Mouse (Mus musculus): ENCODE measurements around the gene Gm49355. TPM values are rescaled to one million over a fixed set of nuclear protein-coding genes. Genes with fewer than 3 reads are reported as not detected.

Gene Gm49355
- polyA plus RNA-seq, 1 experiment from 2014 or later = not detected

GRCm38 (mm10) chr14:12340238-12341074, 56.7 kb downstream of the Gm49355 start:
- H3K27me3 ChIP-seq (replicated peaks; ENCODE audit: control insufficient read depth, insufficient read depth, low read length) = peaks cover 100% of the 10 kb centered on the region
- no peak overlapping the region for H3K4me2 ChIP-seq (ENCODE audit: low read depth, low read length)
- H3K36me3 ChIP-seq (ENCODE audit: control insufficient read depth, insufficient read depth, low read length) = no peaks in the 10 kb centered on the region
- H3K9ac ChIP-seq (ENCODE audit: low read depth, low read length) = no peak overlapping the region
- 3% methylated on average over 19 of the region's 19 CpGs for WGBS
- no peak overlapping the region for H3K27ac ChIP-seq (replicated peaks; ENCODE audit: low read depth, low read length)
- ATAC-seq (ENCODE audit: low read depth) (no peak), DNase-seq (ENCODE audit: low spot score) (no peak)
- H3K9me3 ChIP-seq (ENCODE audit: control insufficient read depth, low read length) = no peaks in the 10 kb centered on the region
- no peaks in the 10 kb centered on the region for H3K4me1 ChIP-seq (ENCODE audit: control insufficient read depth, insufficient read depth, low read length)
- no peak overlapping the region for H3K4me3 ChIP-seq (ENCODE audit: low read depth, low read length)

GRCm38 (mm10) chr14:12341075-12341788, 57.5 kb downstream of the Gm49355 start:
- H3K4me2 ChIP-seq (ENCODE audit: low read depth, low read length) = peak overlapping the region; percentile 21
- no peaks in the 10 kb centered on the region for H3K9me3 ChIP-seq (ENCODE audit: control insufficient read depth, low read length)
- DNase-seq (ENCODE audit: low spot score) (peak; percentile 48), ATAC-seq (ENCODE audit: low read depth) (peak; percentile 16; the same call in 1 of the 2 replicates)
- peaks cover 100% of the 10 kb centered on the region for H3K27me3 ChIP-seq (replicated peaks; ENCODE audit: control insufficient read depth, insufficient read depth, low read length)
- H3K9ac ChIP-seq (ENCODE audit: low read depth, low read length) = no peak overlapping the region
- under 1% methylated on average over 41 of the region's 42 CpGs for WGBS
- no peak overlapping the region for H3K27ac ChIP-seq (replicated peaks; ENCODE audit: low read depth, low read length)
- no peak overlapping the region for H3K4me3 ChIP-seq (ENCODE audit: low read depth, low read length)
- no peaks in the 10 kb centered on the region for H3K36me3 ChIP-seq (ENCODE audit: control insufficient read depth, insufficient read depth, low read length)
- H3K4me1 ChIP-seq (ENCODE audit: control insufficient read depth, insufficient read depth, low read length) = no peaks in the 10 kb centered on the region

DNA sequence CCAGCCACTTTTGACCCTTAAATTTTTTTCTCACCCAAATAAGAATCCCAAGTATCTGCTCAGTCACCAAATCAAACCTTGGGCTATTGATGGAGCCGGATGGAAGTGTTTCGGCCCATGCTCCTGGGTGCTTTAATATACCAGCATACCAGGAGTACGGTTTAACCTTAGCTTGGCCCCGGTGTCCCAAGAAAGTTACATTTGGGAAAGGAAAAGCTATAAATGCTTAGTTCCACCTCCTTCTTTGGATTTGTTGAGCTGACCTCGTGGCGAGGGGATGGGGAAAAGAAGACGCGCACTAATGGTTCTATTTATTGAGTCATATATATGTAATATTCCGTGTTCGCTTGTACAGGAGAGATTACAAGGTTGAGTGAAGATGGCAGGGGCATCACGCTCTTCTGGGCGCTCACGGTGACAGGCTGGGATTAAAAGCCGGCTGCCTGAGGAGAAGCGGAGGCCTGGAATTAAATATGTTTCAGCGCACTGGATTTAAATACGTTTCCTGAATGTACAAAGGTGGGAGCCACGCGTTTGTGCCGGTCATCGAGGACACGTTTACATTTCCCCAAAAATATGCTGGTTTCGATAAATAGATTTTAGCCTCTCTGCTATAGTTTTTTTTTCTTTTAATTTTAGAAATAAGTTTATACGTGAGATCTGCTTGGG, 58.1 kb downstream of the Gm49355 start:
- H3K9ac ChIP-seq (ENCODE audit: low read depth, low read length) = no peak overlapping the region
- H3K4me2 ChIP-seq (ENCODE audit: low read depth, low read length) = no peak overlapping the region
- no peaks in the 10 kb centered on the region for H3K36me3 ChIP-seq (ENCODE audit: control insufficient read depth, insufficient read depth, low read length)
- DNase-seq (ENCODE audit: low spot score) (no peak), ATAC-seq (ENCODE audit: low read depth) (no peak)
- H3K27ac ChIP-seq (replicated peaks; ENCODE audit: low read depth, low read length) = no peak overlapping the region
- WGBS = 3% methylated on average over 24 of the region's 24 CpGs
- H3K9me3 ChIP-seq (ENCODE audit: control insufficient read depth, low read length) = no peaks in the 10 kb centered on the region
- no peaks in the 10 kb centered on the region for H3K4me1 ChIP-seq (ENCODE audit: control insufficient read depth, insufficient read depth, low read length)
- no peak overlapping the region for H3K4me3 ChIP-seq (ENCODE audit: low read depth, low read length)
- peaks cover 100% of the 10 kb centered on the region for H3K27me3 ChIP-seq (replicated peaks; ENCODE audit: control insufficient read depth, insufficient read depth, low read length)

DNA sequence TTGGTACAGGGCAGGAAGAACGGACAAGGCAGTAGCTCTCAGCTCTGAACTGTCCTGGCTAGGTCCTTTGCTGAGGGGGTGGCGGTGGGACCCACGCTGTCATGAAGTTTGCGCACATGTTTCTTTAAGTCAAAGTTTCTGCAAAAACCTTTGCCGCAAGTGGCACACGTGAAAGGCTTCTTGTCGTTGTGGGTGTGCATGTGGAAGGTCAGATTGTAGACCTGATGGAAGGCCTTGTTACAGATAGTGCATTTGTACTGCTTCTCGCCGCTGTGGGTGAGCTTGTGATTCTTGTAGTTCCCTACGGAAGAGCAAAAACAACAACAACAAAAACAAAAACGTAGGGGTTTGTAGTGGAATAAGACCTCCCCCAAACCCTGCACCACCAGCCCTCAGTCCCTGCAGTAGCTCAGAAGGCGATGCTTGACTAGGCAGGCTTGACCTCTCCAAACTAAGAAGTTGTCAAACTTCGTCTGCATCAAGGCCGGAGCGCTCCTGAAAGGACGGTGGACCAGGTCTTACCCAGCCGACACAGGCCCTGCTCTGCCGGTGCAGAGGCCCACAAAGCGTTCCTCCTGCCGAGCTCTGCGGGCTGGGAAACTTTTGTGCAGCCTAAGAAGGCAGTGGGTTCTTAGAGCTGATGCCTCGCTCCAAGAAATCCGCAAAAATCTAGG, 58.8 kb downstream of the Gm49355 start:
- no peaks in the 10 kb centered on the region for H3K4me1 ChIP-seq (ENCODE audit: control insufficient read depth, insufficient read depth, low read length)
- H3K9me3 ChIP-seq (ENCODE audit: control insufficient read depth, low read length) = no peaks in the 10 kb centered on the region
- no peaks in the 10 kb centered on the region for H3K36me3 ChIP-seq (ENCODE audit: control insufficient read depth, insufficient read depth, low read length)
- H3K4me2 ChIP-seq (ENCODE audit: low read depth, low read length) = no peak overlapping the region
- peaks cover 100% of the 10 kb centered on the region for H3K27me3 ChIP-seq (replicated peaks; ENCODE audit: control insufficient read depth, insufficient read depth, low read length)
- WGBS = 2% methylated on average over 23 of the region's 23 CpGs
- ATAC-seq (ENCODE audit: low read depth) (no peak), DNase-seq (ENCODE audit: low spot score) (peak; percentile 40)
- no peak overlapping the region for H3K27ac ChIP-seq (replicated peaks; ENCODE audit: low read depth, low read length)
- H3K9ac ChIP-seq (ENCODE audit: low read depth, low read length) = no peak overlapping the region
- no peak overlapping the region for H3K4me3 ChIP-seq (ENCODE audit: low read depth, low read length)

DNA sequence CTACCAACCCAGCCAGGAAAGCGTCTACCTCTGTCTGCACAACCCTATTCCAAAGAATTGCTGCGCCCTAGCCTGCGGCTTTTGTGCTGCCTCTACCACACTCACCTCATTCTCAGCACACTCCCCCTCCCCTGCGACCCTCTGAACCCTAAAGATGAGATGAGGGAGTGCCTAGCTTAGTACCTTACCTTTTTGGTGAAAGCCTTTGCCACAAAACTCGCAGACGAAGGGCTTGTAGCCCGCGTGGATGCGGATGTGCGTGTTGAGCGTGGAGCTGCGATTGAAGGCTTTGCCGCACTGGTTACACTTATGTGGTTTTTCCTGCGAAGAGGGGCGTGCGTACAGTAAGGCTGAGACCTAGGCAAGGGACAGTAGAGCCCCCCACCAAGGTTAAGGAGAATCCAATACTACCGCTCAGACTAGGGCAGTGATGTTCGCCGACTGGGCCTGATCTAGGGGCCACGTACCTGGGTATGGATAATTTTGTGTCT, 59.7 kb downstream of the Gm49355 start:
- DNase-seq (ENCODE audit: low spot score) (no peak), ATAC-seq (ENCODE audit: low read depth) (no peak)
- H3K9ac ChIP-seq (ENCODE audit: low read depth, low read length) = no peak overlapping the region
- H3K27me3 ChIP-seq (replicated peaks; ENCODE audit: control insufficient read depth, insufficient read depth, low read length) = peaks cover 100% of the 10 kb centered on the region
- H3K9me3 ChIP-seq (ENCODE audit: control insufficient read depth, low read length) = no peaks in the 10 kb centered on the region
- no peak overlapping the region for H3K27ac ChIP-seq (replicated peaks; ENCODE audit: low read depth, low read length)
- 2% methylated on average over 20 of the region's 20 CpGs for WGBS
- no peaks in the 10 kb centered on the region for H3K36me3 ChIP-seq (ENCODE audit: control insufficient read depth, insufficient read depth, low read length)
- no peak overlapping the region for H3K4me2 ChIP-seq (ENCODE audit: low read depth, low read length)
- H3K4me3 ChIP-seq (ENCODE audit: low read depth, low read length) = no peak overlapping the region
- H3K4me1 ChIP-seq (ENCODE audit: control insufficient read depth, insufficient read depth, low read length) = no peaks in the 10 kb centered on the region

DNA sequence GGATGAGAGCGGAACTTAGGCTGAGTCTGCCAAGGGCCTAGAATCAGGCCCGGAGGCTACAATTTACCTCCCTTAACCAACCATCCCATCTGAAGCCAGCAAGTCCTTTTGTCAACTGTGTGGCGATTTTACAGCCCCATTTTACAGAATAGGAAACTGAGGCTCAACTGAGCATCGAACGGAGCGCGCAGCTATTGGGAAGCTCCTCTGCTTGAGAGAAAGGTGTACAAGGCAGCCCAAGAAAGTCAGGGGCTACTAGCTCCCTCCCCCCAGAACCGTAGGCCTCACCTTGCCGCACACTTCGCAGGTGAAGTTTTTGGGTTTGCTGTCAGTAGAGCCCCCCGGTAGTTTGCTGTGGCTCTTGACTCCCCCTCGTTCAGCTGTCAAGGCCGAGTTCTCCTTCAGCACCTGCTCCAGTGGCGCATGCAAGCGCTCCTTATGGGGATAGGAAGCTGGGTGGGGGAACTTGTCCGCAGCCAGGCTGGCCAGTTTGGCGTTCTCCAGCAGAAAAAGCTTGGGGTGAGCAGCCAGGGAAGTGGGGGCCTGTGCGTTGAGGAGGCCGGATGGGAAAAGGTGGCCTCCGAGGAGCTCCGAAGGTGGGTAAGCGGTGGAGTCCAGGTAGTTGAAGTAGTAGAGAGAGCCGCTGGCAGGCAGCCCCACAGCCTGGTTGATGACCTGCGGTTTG, 60.4 kb downstream of the Gm49355 start:
- no peak for DNase-seq (ENCODE audit: low spot score)
- peak overlapping the region; percentile 43 for H3K4me2 ChIP-seq (ENCODE audit: low read depth, low read length)
- H3K27ac ChIP-seq (replicated peaks; ENCODE audit: low read depth, low read length) = no peak overlapping the region
- H3K4me1 ChIP-seq (ENCODE audit: control insufficient read depth, insufficient read depth, low read length) = no peaks in the 10 kb centered on the region
- 3% methylated on average over 23 of the region's 24 CpGs for WGBS
- H3K36me3 ChIP-seq (ENCODE audit: control insufficient read depth, insufficient read depth, low read length) = no peaks in the 10 kb centered on the region
- ATAC-seq (ENCODE audit: low read depth) = no peak
- H3K9ac ChIP-seq (ENCODE audit: low read depth, low read length) = no peak overlapping the region
- H3K4me3 ChIP-seq (ENCODE audit: low read depth, low read length) = peak overlapping the region; percentile 23
- peaks cover 100% of the 10 kb centered on the region for H3K27me3 ChIP-seq (replicated peaks; ENCODE audit: control insufficient read depth, insufficient read depth, low read length)
- no peaks in the 10 kb centered on the region for H3K9me3 ChIP-seq (ENCODE audit: control insufficient read depth, low read length)

- ATAC-seq (ENCODE audit: low read depth) (0 out of 2 replicates have a peak, but pooled peaks have one; percentile 31), DNase-seq (ENCODE audit: low spot score) (no peak)
- 0% methylated on average over 20 of the region's 39 CpGs for WGBS
- H3K4me1 ChIP-seq (ENCODE audit: control insufficient read depth, insufficient read depth, low read length) = no peaks in the 10 kb centered on the region
- peak overlapping the region; percentile 43 for H3K4me2 ChIP-seq (ENCODE audit: low read depth, low read length)
- no peaks in the 10 kb centered on the region for H3K36me3 ChIP-seq (ENCODE audit: control insufficient read depth, insufficient read depth, low read length)
- peaks cover 100% of the 10 kb centered on the region for H3K27me3 ChIP-seq (replicated peaks; ENCODE audit: control insufficient read depth, insufficient read depth, low read length)
- peak overlapping the region; percentile 23 for H3K4me3 ChIP-seq (ENCODE audit: low read depth, low read length)
- no peak overlapping the region for H3K27ac ChIP-seq (replicated peaks; ENCODE audit: low read depth, low read length)
- no peak overlapping the region for H3K9ac ChIP-seq (ENCODE audit: low read depth, low read length)
- no peaks in the 10 kb centered on the region for H3K9me3 ChIP-seq (ENCODE audit: control insufficient read depth, low read length)
Observed at GRCm38 (mm10) chr14:12344746-12345240, 61.0 kb downstream of the Gm49355 start.

Measured in embryonic facial prominence, embryonic 14.5 days (tissue).